Mouse (Mus musculus) heart, embryonic 16.5 days (tissue): ENCODE measurements around the gene Pirb. TPM values are rescaled to one million over a fixed set of nuclear protein-coding genes. Genes with fewer than 3 reads are reported as not detected.
"Not testable (repeated sequence)": the region's sequence is repeated elsewhere in the genome, so short reads cannot be mapped to it uniquely, and the experiment has no call there.

Experiments
- ATAC-seq: fragments of 200-750 bp; cut with Nextera tagmentation; replicated peaks from 2 replicates; pipeline ENCODE4 v1.8.0; 2017; ENCODE audit warnings: moderate number of reproducible peaks; ENCODE audit not compliant: insufficient read depth, low FRiP score; ENCODE audit errors: extremely low read depth
- H3K27ac ChIP-seq: fragments of 300-500 bp; sonication (generic); 2 replicates; pipeline ENCODE4 v1.5.1; 2014; ENCODE audit warnings: mild to moderate bottlenecking, low read length, control low read depth, moderate library complexity
- H3K27me3 ChIP-seq: fragments of 300-500 bp; sonication (generic); 2 replicates; pipeline ENCODE4 v1.6.1; 2014; ENCODE audit warnings: low read length, mixed read lengths; ENCODE audit not compliant: control insufficient read depth, insufficient read depth
- H3K36me3 ChIP-seq: fragments of 300-500 bp; sonication (generic); 2 replicates; pipeline ENCODE4 v1.6.1; 2014; ENCODE audit not compliant: control insufficient read depth, insufficient read depth
- H3K4me1 ChIP-seq: fragments of 300-500 bp; sonication (generic); 2 replicates; pipeline ENCODE4 v1.6.1; 2014; ENCODE audit warnings: low read length, mixed read lengths; ENCODE audit not compliant: control insufficient read depth, insufficient read depth
- H3K4me2 ChIP-seq: fragments of 300-500 bp; sonication (generic); 2 replicates; pipeline ENCODE4 v1.6.1; 2014; ENCODE audit warnings: low read depth, mild to moderate bottlenecking, control low read depth, low read length
- H3K4me3 ChIP-seq: fragments of 300-500 bp; sonication (generic); 2 replicates; pipeline ENCODE4 v1.5.1; 2014; ENCODE audit warnings: mild to moderate bottlenecking, control low read depth, low read length
- H3K9ac ChIP-seq: fragments of 300-500 bp; sonication (generic); 2 replicates; pipeline ENCODE4 v1.6.1; 2014; ENCODE audit warnings: low read length, control low read depth
- H3K9me3 ChIP-seq: fragments of 300-500 bp; sonication (generic); replicated peaks from 2 replicates; pipeline ENCODE4 v1.6.1; 2016; ENCODE audit warnings: low read length; ENCODE audit not compliant: control insufficient read depth
- WGBS: fragments of 180-500 bp; shearing (Covaris S2); extraction: QIAGEN DNeasy Blood & Tissue Kit; methylation state at CpG from one replicate; pipeline ENCODE4 v1.1.7; 2014; 5-methylcytosine and 5-hydroxymethylcytosine counted together
- polyA plus RNA-seq: library from polyadenylated mRNA; unstranded; fragments of >200 nt; fragmentation: Nextera tagmentation; extraction: Ambion mirVana; gene quantifications from 2 replicates; pipeline ENCODE4 v1.2.1, GENCODE M21; 2015

The Pirb gene
- polyA plus RNA-seq, 1 experiment from 2014 or later: 1.3 TPM

DNA sequence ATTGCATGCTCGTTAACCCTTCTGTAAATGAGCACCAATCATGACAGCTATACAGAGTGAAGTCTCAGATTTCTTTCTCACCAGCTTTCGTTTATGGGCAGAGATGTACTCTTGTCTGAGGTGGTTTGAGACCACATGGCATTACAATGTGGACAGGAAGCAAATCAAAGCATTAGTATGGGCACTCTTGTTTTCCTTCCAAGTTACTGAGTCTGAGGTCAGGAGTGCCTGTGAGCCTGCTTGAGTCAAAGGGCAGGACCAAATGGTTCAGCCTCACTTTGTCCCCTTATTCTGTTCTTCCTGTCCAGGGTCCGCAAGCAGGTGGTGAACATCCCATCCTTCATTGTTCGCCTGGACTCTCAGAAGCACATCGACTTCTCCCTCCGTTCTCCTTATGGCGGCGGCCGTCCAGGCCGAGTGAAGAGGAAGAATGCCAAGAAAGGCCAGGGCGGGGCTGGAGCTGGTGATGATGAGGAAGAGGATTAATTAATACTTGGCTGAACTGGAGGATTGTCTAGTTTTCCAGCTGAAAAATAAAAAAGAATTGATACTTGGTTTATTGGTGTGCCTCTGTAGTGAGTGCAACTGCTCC lies 13.8 kb downstream of the Pirb start:
- no peak for ATAC-seq
- 59% methylated on average over 11 of the region's 11 CpGs for WGBS
- peak overlapping the region; percentile 89 for H3K9ac ChIP-seq
- no peaks in the 10 kb centered on the region for H3K9me3 ChIP-seq
- H3K27ac ChIP-seq: no peak overlapping the region; the same call in 1 of the 2 replicates
- H3K4me2 ChIP-seq: peak overlapping the region; percentile 92
- H3K27me3 ChIP-seq: no peaks in the 10 kb centered on the region
- peak overlapping the region; percentile 89 for H3K4me3 ChIP-seq
- peaks cover 20% of the 10 kb centered on the region for H3K4me1 ChIP-seq
- H3K36me3 ChIP-seq: peaks cover 24% of the 10 kb centered on the region

GRCm38 (mm10) chr7:3705911-3706310 lies 14.3 kb downstream of the Pirb start:
- no peaks in the 10 kb centered on the region for H3K27me3 ChIP-seq
- H3K36me3 ChIP-seq: peaks cover 30% of the 10 kb centered on the region
- H3K4me2 ChIP-seq: peak overlapping the region; percentile 92
- H3K4me1 ChIP-seq: peaks cover 20% of the 10 kb centered on the region
- peak overlapping the region; percentile 89 for H3K4me3 ChIP-seq
- 22% methylated on average over 6 of the region's 6 CpGs for WGBS
- H3K9me3 ChIP-seq: no peaks in the 10 kb centered on the region
- peak overlapping the region; percentile 1; the same call in 1 of the 2 replicates for H3K27ac ChIP-seq
- no peak for ATAC-seq
- H3K9ac ChIP-seq: peak overlapping the region; percentile 89

GRCm38 (mm10) chr7:3705461-3705860 lies 14.7 kb downstream of the Pirb start:
- not testable (repeated sequence) for H3K9me3 ChIP-seq, H3K27me3 ChIP-seq, ATAC-seq
- peak overlapping the region; percentile 89 for H3K4me3 ChIP-seq
- H3K4me1 ChIP-seq: peaks cover 20% of the 10 kb centered on the region
- peaks cover 32% of the 10 kb centered on the region for H3K36me3 ChIP-seq
- H3K27ac ChIP-seq: 0 out of 2 replicates have a peak overlapping the region, but pooled peaks have one; percentile 1
- peak overlapping the region; percentile 92 for H3K4me2 ChIP-seq
- 3% methylated on average over 6 of the region's 7 CpGs for WGBS
- H3K9ac ChIP-seq: peak overlapping the region; percentile 89

DNA sequence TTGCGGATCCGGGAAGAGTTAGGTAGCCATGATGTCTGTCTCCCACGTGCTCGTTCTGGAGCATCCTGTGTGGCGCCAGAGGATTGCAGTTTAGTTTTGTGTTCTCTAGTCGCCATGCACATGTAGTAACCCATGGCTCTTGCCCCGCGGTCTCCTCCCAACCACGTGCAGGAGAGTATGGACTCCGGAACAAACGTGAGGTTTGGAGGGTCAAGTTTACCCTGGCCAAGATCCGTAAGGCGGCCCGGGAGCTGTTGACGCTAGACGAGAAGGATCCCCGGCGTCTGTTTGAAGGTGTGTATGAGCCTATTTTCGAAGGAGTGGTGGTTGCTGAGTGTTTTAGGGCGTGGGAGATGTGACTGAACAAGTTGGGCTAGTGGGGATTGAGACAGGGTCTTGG lies 15.7 kb downstream of the Pirb start:
- peak overlapping the region; percentile 89 for H3K4me3 ChIP-seq
- peak overlapping the region; percentile 92 for H3K4me2 ChIP-seq
- WGBS: under 1% methylated on average over 20 of the region's 20 CpGs
- no peaks in the 10 kb centered on the region for H3K27me3 ChIP-seq
- peak overlapping the region; percentile 98 for H3K27ac ChIP-seq
- peak overlapping the region; percentile 89 for H3K9ac ChIP-seq
- peaks cover 38% of the 10 kb centered on the region for H3K36me3 ChIP-seq
- ATAC-seq: 0 out of 2 replicates have a peak, but pooled peaks have one; percentile 22
- no peaks in the 10 kb centered on the region for H3K9me3 ChIP-seq
- peaks cover 20% of the 10 kb centered on the region for H3K4me1 ChIP-seq

DNA sequence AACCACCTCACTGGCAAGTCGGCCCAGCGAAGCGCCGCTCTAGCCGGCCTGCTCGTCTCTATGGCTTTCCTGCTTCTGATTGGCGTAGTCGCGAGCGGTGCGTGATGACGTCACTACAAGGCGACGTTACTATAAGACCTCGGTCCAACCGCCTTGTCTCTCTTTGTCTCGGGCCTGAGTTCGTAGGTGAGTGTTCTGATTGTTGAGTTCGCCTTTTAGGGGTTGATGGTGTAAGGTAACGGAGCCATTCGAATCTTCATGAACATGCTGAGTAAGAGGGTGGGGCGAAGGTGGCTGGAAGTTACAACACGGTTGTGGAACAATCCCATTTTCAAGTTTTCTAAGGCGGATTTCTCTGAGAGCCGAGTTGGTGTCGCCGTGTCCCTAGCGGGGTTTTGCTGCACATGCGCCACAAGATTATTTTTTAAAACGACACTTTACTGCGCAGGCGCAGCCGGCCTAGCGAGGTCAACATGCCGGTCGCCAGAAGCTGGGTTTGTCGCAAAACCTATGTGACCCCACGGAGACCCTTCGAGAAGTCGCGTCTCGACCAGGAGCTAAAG lies 16.2 kb downstream of the Pirb start, which contains the start of gene Rps9:
Gene Rps9, plus strand, starts transcription at position 115 of the 563 bp plus-strand sequence.
- Histone ChIP-seq H3K4me1 (peaks cover 20% of the 10 kb centered on the region), H3K9me3 (no peaks in the 10 kb centered on the region), H3K36me3 (peaks cover 41% of the 10 kb centered on the region), H3K9ac (peak within 1 kb of the TSS; percentile 89), H3K4me2 (peak within 1 kb of the TSS; percentile 92), H3K27me3 (no peaks in the 10 kb centered on the region), H3K4me3 (peak within 1 kb of the TSS; percentile 89), H3K27ac (peak within 1 kb of the TSS; percentile 98)
- 2% methylated on average over 42 of the region's 42 CpGs for WGBS
- peak; percentile 94 for ATAC-seq

GRCm38 (mm10) chr7:3703148-3703878 lies 16.9 kb downstream of the Pirb start:
- Histone ChIP-seq H3K9ac (peak overlapping the region; percentile 69), H3K4me1 (peaks cover 20% of the 10 kb centered on the region), H3K27ac (peak overlapping the region; percentile 98), H3K4me2 (peak overlapping the region; percentile 92), H3K4me3 (peak overlapping the region; percentile 89), H3K9me3 (no peaks in the 10 kb centered on the region), H3K36me3 (peaks cover 47% of the 10 kb centered on the region), H3K27me3 (no peaks in the 10 kb centered on the region)
- WGBS: 20% methylated on average over 6 of the region's 6 CpGs
- peak; percentile 28; the same call in 1 of the 2 replicates for ATAC-seq

- Histone ChIP-seq H3K4me3 (no peak overlapping the region), H3K4me1 (0 out of 2 replicates have a peak, but pooled peaks cover 5% of the 10 kb centered on the region), H3K27me3 (no peaks in the 10 kb centered on the region), H3K27ac (no peak overlapping the region), H3K9ac (no peak overlapping the region), H3K4me2 (no peak overlapping the region), H3K36me3 (peaks cover 44% of the 10 kb centered on the region), H3K9me3 (no peaks in the 10 kb centered on the region)
- ATAC-seq: no peak
- WGBS: 93% methylated on average over 6 of the region's 6 CpGs
Observed at GRCm38 (mm10) chr7:3698471-3698870, 21.7 kb downstream of the Pirb start.

GRCm38 (mm10) chr7:3694949-3695305 lies 25.3 kb downstream of the Pirb start:
- peaks cover 30% of the 10 kb centered on the region for H3K36me3 ChIP-seq
- H3K4me2 ChIP-seq: peak overlapping the region; percentile 70
- H3K4me1 ChIP-seq: peaks cover 11% of the 10 kb centered on the region
- peak overlapping the region; percentile 83 for H3K4me3 ChIP-seq
- H3K27me3 ChIP-seq, ATAC-seq, H3K9me3 ChIP-seq: not testable (repeated sequence)
- peak overlapping the region; percentile 90 for H3K9ac ChIP-seq
- H3K27ac ChIP-seq: peak overlapping the region; percentile 92
- 5% methylated on average over 9 of the region's 9 CpGs for WGBS
